Mouse (Mus musculus): Measurements from ENCODE around the gene Ncam1. TPM values are rescaled to one million over a fixed set of nuclear protein-coding genes. Genes with fewer than 3 reads are reported as not detected.

Ncam1 gene
- polyA plus RNA-seq (2015; fragmentation: Nextera tagmentation; extraction: Ambion mirVana) = 356 and 370 TPM in 2 replicates

GRCm38 (mm10) chr9:49798806-49799205 is at the start of gene Ncam1:
TSS of gene Ncam1 (minus strand) at chr9:49798925.
- H3K9me3 ChIP-seq = no peaks in the 10 kb centered on the region
- peak within 1 kb of the TSS; percentile 96 for H3K9ac ChIP-seq (replicated peaks)
- no peaks in the 10 kb centered on the region for H3K36me3 ChIP-seq
- no peaks in the 10 kb centered on the region; the same call in 1 of the 2 replicates for H3K27me3 ChIP-seq
- ATAC-seq (replicated peaks) = peak; percentile 84
- H3K4me1 ChIP-seq = peaks cover 27% of the 10 kb centered on the region
- H3K4me3 ChIP-seq = peak within 1 kb of the TSS; percentile 84
- H3K27ac ChIP-seq (replicated peaks) = peak within 1 kb of the TSS; percentile 95
- under 1% methylated on average over 23 of the region's 23 CpGs for WGBS
- H3K4me2 ChIP-seq (replicated peaks) = peak within 1 kb of the TSS; percentile 70

DNA sequence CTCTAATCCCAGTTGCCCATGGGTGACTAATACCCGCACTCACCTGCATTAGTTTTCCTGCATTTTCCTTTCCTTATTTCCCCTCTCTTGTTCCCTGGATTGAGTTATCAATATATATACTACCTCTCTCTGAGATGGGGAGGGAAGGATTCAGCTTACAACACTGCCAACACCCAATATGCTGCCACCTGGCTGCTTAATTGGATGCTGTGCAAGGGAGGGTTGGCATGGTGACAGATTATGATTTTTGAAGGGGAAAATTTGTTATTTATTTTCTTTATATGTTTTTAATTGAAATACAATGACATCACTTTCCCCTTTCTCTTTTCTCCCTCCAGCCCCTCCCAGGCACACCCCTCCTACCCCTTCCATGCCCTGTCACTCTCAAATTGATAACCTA is 35.3 kb upstream of the Ncam1 start:
- no peak overlapping the region for H3K4me2 ChIP-seq (replicated peaks)

DNA sequence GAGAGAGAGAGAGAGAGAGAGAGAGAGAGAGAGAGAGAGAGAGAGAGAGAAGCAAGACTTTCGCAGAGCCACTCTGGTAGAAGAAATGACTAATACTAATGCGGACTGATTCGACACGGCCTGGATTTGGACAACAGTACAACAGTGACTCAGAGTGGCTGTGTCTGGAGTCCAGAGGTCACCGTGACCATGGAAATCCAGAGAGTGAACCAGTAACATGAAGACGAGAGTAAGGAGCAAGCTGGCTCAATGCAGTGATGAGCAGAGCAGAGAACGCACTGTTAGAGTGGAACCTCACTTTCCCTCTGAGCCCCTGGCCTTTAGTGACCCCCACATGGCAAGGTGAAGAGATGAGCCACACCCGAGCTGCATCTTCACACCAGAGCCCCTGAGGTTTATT is 28.9 kb upstream of the Ncam1 start:
- no peaks in the 10 kb centered on the region for H3K27me3 ChIP-seq
- no peak overlapping the region for H3K9ac ChIP-seq (replicated peaks)
- no peak overlapping the region for H3K27ac ChIP-seq (replicated peaks)
- no peak overlapping the region for H3K4me2 ChIP-seq (replicated peaks)
- no peaks in the 10 kb centered on the region for H3K4me1 ChIP-seq
- no peaks in the 10 kb centered on the region for H3K9me3 ChIP-seq
- no peak overlapping the region for H3K4me3 ChIP-seq
- ATAC-seq (replicated peaks) = no peak
- 96% methylated on average over 8 of the region's 8 CpGs for WGBS
- H3K36me3 ChIP-seq = no peaks in the 10 kb centered on the region

More for the DNA sequence above, 35.3 kb upstream of the Ncam1 start:
- no peaks in the 10 kb centered on the region for H3K27me3 ChIP-seq
- no peaks in the 10 kb centered on the region for H3K4me1 ChIP-seq
- no peak for ATAC-seq (replicated peaks)
- H3K9ac ChIP-seq (replicated peaks) = no peak overlapping the region
- H3K27ac ChIP-seq (replicated peaks) = no peak overlapping the region
- no peaks in the 10 kb centered on the region for H3K36me3 ChIP-seq
- H3K4me3 ChIP-seq = no peak overlapping the region
- WGBS = 94% methylated on average over 1 of the region's 1 CpGs
- no peaks in the 10 kb centered on the region for H3K9me3 ChIP-seq

GRCm38 (mm10) chr9:49816115-49816650 is 17.5 kb upstream of the Ncam1 start:
- no peak overlapping the region for H3K27ac ChIP-seq (replicated peaks)
- ATAC-seq (replicated peaks) = no peak
- H3K4me1 ChIP-seq = no peaks in the 10 kb centered on the region
- no peaks in the 10 kb centered on the region for H3K27me3 ChIP-seq
- no peaks in the 10 kb centered on the region for H3K36me3 ChIP-seq
- WGBS = 69% methylated on average over 10 of the region's 10 CpGs
- H3K4me3 ChIP-seq = no peak overlapping the region
- no peaks in the 10 kb centered on the region for H3K9me3 ChIP-seq
- no peak overlapping the region for H3K4me2 ChIP-seq (replicated peaks)
- no peak overlapping the region for H3K9ac ChIP-seq (replicated peaks)

- no peaks in the 10 kb centered on the region for H3K9me3 ChIP-seq
- H3K9ac ChIP-seq (replicated peaks) = no peak overlapping the region
- H3K27me3 ChIP-seq = no peaks in the 10 kb centered on the region
- H3K4me1 ChIP-seq = no peaks in the 10 kb centered on the region
- WGBS = 93% methylated on average over 2 of the region's 2 CpGs
- no peak for ATAC-seq (replicated peaks)
- no peak overlapping the region for H3K4me2 ChIP-seq (replicated peaks)
- no peaks in the 10 kb centered on the region for H3K36me3 ChIP-seq
- H3K27ac ChIP-seq (replicated peaks) = no peak overlapping the region
- no peak overlapping the region for H3K4me3 ChIP-seq
Observed at GRCm38 (mm10) chr9:49814442-49814841, 15.7 kb upstream of the Ncam1 start.

DNA sequence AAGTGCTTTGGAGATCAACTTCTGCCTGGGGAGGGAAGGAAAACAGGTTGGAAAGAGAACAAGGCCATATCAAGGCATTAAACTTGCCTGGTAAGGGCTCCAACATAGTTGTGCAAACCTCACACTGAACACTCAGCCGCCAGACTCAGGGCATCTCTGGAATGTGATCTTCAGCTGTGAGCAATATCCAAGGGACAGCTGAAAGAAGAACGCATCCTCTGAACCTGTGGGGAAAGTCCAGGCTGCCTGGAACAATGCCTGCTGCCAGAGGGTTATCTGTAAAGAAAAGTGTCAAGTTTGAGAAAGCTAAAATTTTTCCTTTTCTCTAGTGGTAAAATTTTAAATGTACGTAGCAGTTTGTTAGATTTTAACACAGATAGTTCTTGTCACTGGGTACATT is 4.5 kb upstream of the Ncam1 start:
- H3K4me3 ChIP-seq = no peak overlapping the region
- H3K4me1 ChIP-seq = no peaks in the 10 kb centered on the region
- H3K27me3 ChIP-seq = no peaks in the 10 kb centered on the region; the same call in 1 of the 2 replicates
- no peak overlapping the region for H3K27ac ChIP-seq (replicated peaks)
- H3K4me2 ChIP-seq (replicated peaks) = no peak overlapping the region
- no peak for ATAC-seq (replicated peaks)
- H3K9me3 ChIP-seq = no peaks in the 10 kb centered on the region
- 84% methylated on average over 3 of the region's 3 CpGs for WGBS
- H3K36me3 ChIP-seq = no peaks in the 10 kb centered on the region
- no peak overlapping the region for H3K9ac ChIP-seq (replicated peaks)

GRCm38 (mm10) chr9:49797821-49798571 is 729 bp downstream of the Ncam1 start:
- under 1% methylated on average over 58 of the region's 58 CpGs for WGBS
- peak; percentile 47 for ATAC-seq (replicated peaks)

GRCm38 (mm10) chr9:49797508-49797820 is 1.3 kb downstream of the Ncam1 start:
- H3K9ac ChIP-seq (replicated peaks) = peak overlapping the region; percentile 96
- no peaks in the 10 kb centered on the region for H3K27me3 ChIP-seq
- peak overlapping the region; percentile 84 for H3K4me3 ChIP-seq
- H3K27ac ChIP-seq (replicated peaks) = peak overlapping the region; percentile 95
- peaks cover 40% of the 10 kb centered on the region for H3K4me1 ChIP-seq
- peak overlapping the region; percentile 70 for H3K4me2 ChIP-seq (replicated peaks)
- no peaks in the 10 kb centered on the region for H3K36me3 ChIP-seq
- 0% methylated on average over 15 of the region's 15 CpGs for WGBS
- ATAC-seq (replicated peaks) = peak; percentile 33
- no peaks in the 10 kb centered on the region for H3K9me3 ChIP-seq

More at GRCm38 (mm10) chr9:49797821-49798571, 729 bp downstream of the Ncam1 start:
- Histone ChIP-seq H3K9me3 (no peaks in the 10 kb centered on the region), H3K9ac (replicated peaks) (peak overlapping the region; percentile 96), H3K4me3 (peak overlapping the region; percentile 84), H3K4me2 (replicated peaks) (peak overlapping the region; percentile 70), H3K27ac (replicated peaks) (peak overlapping the region; percentile 95), H3K36me3 (no peaks in the 10 kb centered on the region), H3K27me3 (no peaks in the 10 kb centered on the region; the same call in 1 of the 2 replicates), H3K4me1 (peaks cover 35% of the 10 kb centered on the region)

- Histone ChIP-seq H3K4me3 (peak overlapping the region; percentile 84), H3K4me1 (peaks cover 44% of the 10 kb centered on the region), H3K9me3 (no peaks in the 10 kb centered on the region), H3K4me2 (replicated peaks) (peak overlapping the region; percentile 70), H3K27me3 (no peaks in the 10 kb centered on the region), H3K9ac (replicated peaks) (peak overlapping the region; percentile 96), H3K36me3 (no peaks in the 10 kb centered on the region), H3K27ac (replicated peaks) (peak overlapping the region; percentile 95)
- WGBS = under 1% methylated on average over 50 of the region's 52 CpGs
- ATAC-seq (replicated peaks) = peak; percentile 83
Observed at GRCm38 (mm10) chr9:49796618-49797507, 1.9 kb downstream of the Ncam1 start.

- Histone ChIP-seq H3K4me1 (peaks cover 47% of the 10 kb centered on the region), H3K36me3 (no peaks in the 10 kb centered on the region), H3K4me3 (peak overlapping the region; percentile 84), H3K4me2 (replicated peaks) (peak overlapping the region; percentile 70), H3K27ac (replicated peaks) (peak overlapping the region; percentile 95; the same call in 1 of the 2 replicates), H3K9me3 (no peaks in the 10 kb centered on the region), H3K27me3 (no peaks in the 10 kb centered on the region), H3K9ac (replicated peaks) (peak overlapping the region; percentile 96)
- 31% methylated on average over 5 of the region's 5 CpGs for WGBS
- ATAC-seq (replicated peaks) = no peak
Observed at GRCm38 (mm10) chr9:49795881-49796280, 2.8 kb downstream of the Ncam1 start.

DNA sequence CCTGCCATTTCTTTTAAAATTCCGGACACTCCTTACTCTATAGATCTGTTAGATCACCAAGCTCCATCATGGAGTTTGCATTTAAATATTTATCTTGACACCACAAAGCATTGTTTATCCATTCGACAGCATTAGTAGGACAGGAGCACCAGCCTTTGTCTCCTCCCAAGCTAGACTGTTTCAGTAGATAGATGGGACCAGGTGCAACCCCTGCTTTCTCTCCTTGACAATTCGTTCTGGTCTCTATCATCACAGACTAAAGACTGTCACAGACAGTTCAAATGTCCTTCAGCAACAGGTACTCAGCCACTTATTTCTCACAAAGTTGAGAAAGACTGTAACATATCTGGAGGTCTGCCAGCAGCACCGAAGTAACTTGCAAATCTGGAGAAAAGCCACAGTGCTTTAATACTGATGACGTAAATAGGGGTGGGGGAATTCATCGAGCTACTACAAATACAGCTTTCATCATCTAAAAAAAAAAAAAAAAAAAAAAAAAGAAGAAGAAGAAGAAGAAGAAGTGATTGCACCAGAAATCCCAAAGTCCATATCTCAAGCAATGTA is 4.7 kb downstream of the Ncam1 start:
- H3K27ac ChIP-seq (replicated peaks) = 0 out of 2 replicates have a peak overlapping the region, but pooled peaks have one; percentile 19
- no peak overlapping the region for H3K9ac ChIP-seq (replicated peaks)
- no peak overlapping the region for H3K4me2 ChIP-seq (replicated peaks)
- H3K36me3 ChIP-seq = no peaks in the 10 kb centered on the region
- no peaks in the 10 kb centered on the region for H3K27me3 ChIP-seq
- H3K4me1 ChIP-seq = peaks cover 52% of the 10 kb centered on the region
- 37% methylated on average over 6 of the region's 6 CpGs for WGBS
- no peak overlapping the region for H3K4me3 ChIP-seq
- H3K9me3 ChIP-seq = no peaks in the 10 kb centered on the region
- ATAC-seq (replicated peaks) = no peak

Data from forebrain, embryonic 15.5 days (tissue).